Mouse (Mus musculus) forebrain, postnatal 0 days (tissue): ENCODE data around the gene Cpm. TPM values are rescaled to one million over a fixed set of nuclear protein-coding genes. Genes with fewer than 3 reads are reported as not detected.
"Not testable (repeated sequence)": the region's sequence is repeated elsewhere in the genome, so short reads cannot be mapped to it uniquely, and the experiment has no call there.

Experiments
- ATAC-seq: fragments of 200-750 bp; cut with Nextera tagmentation; 2 replicates; pipeline ENCODE4 v1.8.0; 2017; ENCODE audit warnings: mild to moderate bottlenecking, moderate library complexity
- DNase-seq: peaks from one replicate; pipeline ENCODE4 v3.0.0-alpha.2; 2015
- H3K27ac ChIP-seq: fragments of 300-500 bp; sonication (generic); 2 replicates; pipeline ENCODE4 v1.5.1; 2014; ENCODE audit warnings: low read depth, mild to moderate bottlenecking, antibody characterized with exemption, low read length, moderate library complexity, mixed read lengths
- H3K27me3 ChIP-seq: fragments of 300-500 bp; sonication (generic); 2 replicates; pipeline ENCODE4 v1.6.1; 2014; ENCODE audit warnings: mild to moderate bottlenecking, low read length, mixed read lengths; ENCODE audit not compliant: insufficient read depth
- H3K36me3 ChIP-seq: fragments of 300-500 bp; sonication (generic); 2 replicates; pipeline ENCODE4 v1.6.1; 2014; ENCODE audit warnings: mild to moderate bottlenecking, moderate library complexity; ENCODE audit not compliant: insufficient read depth
- H3K4me1 ChIP-seq: fragments of 300-500 bp; sonication (generic); 2 replicates; pipeline ENCODE4 v1.6.1; 2014; ENCODE audit warnings: antibody characterized with exemption; ENCODE audit not compliant: insufficient read depth
- H3K4me2 ChIP-seq: fragments of 300-500 bp; sonication (generic); 2 replicates; pipeline ENCODE4 v1.6.1; 2014; ENCODE audit warnings: low read depth, mild to moderate bottlenecking, moderate library complexity
- H3K4me3 ChIP-seq: fragments of 300-500 bp; sonication (generic); 2 replicates; pipeline ENCODE4 v1.5.1; 2014; ENCODE audit warnings: low read depth, low read length, mixed read lengths
- H3K9ac ChIP-seq: fragments of 300-500 bp; sonication (generic); 2 replicates; pipeline ENCODE4 v1.6.1; 2014; ENCODE audit warnings: mild to moderate bottlenecking
- H3K9me3 ChIP-seq: fragments of 300-500 bp; sonication (generic); 2 replicates; pipeline ENCODE4 v1.6.1; 2016; ENCODE audit warnings: low read length
- CTCF ChIP-seq: sonication (generic); IDR thresholded peaks from 2 replicates; pipeline ENCODE4 v1.5.1; 2016; ENCODE audit warnings: antibody characterized with exemption, control low read depth, low read depth
- WGBS: fragments of 180-500 bp; shearing (Covaris S2); extraction: QIAGEN DNeasy Blood & Tissue Kit; methylation state at CpG from one replicate; pipeline ENCODE4 v1.1.7; 2014; 5-methylcytosine and 5-hydroxymethylcytosine counted together
- polyA plus RNA-seq: library from polyadenylated mRNA; unstranded; fragments of >200 nt; fragmentation: Nextera tagmentation; extraction: Ambion mirVana; gene quantifications from 2 replicates; pipeline ENCODE4 v1.2.1, GENCODE M21; 2015
- total RNA-seq: library from RNA; depleted of rRNA; stranded (reverse); fragments of >200 nt; gene quantifications from 2 replicates; pipeline ENCODE4 v1.2.3, GENCODE M21; 2014; rRNA removed

The Cpm gene
- total and polyA plus RNA-seq, 2 experiments from 2014 or later: 3.4 to 7.5 TPM

DNA sequence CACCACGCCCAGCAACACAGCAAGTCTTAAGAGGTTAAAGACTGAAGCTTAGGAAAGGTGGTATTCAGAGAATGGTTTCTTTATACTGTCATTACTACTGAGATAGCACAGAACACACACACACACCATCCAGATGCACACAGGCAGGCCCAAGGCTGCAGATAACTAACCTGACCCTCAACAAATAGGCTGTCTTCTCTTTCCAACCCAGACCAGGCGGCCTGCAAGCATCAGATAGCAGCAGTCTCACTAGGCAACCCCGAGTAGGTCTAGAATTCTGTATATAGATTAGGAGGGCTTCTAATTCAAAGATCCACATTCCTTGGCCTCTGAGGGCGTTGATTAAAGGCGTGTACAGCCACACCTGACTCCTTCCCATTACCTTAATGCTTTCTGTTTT lies 102.9 kb downstream of the Cpm start:
- ATAC-seq (no peak), DNase-seq (no peak)
- Histone ChIP-seq H3K27ac (no peak overlapping the region), H3K36me3 (peaks cover 11% of the 10 kb centered on the region), H3K4me2 (no peak overlapping the region), H3K9me3 (no peaks in the 10 kb centered on the region), H3K4me3 (no peak overlapping the region), H3K27me3 (no peaks in the 10 kb centered on the region), H3K4me1 (no peaks in the 10 kb centered on the region), H3K9ac (no peak overlapping the region)
- no peak for TF ChIP-seq CTCF
- WGBS: 92% methylated on average over 5 of the region's 5 CpGs

GRCm38 (mm10) chr10:117732962-117733592 lies 103.8 kb downstream of the Cpm start:
- H3K4me1 ChIP-seq: no peaks in the 10 kb centered on the region
- DNase-seq (no peak), ATAC-seq (no peak)
- no peak overlapping the region for H3K4me3 ChIP-seq
- 87% methylated on average over 14 of the region's 14 CpGs for WGBS
- TF ChIP-seq CTCF: no peak
- H3K9ac ChIP-seq: no peak overlapping the region
- no peak overlapping the region for H3K27ac ChIP-seq
- H3K9me3 ChIP-seq: no peaks in the 10 kb centered on the region
- H3K27me3 ChIP-seq: no peaks in the 10 kb centered on the region
- no peak overlapping the region for H3K4me2 ChIP-seq
- peaks cover 18% of the 10 kb centered on the region for H3K36me3 ChIP-seq

GRCm38 (mm10) chr10:117733626-117734025 lies 104.3 kb downstream of the Cpm start:
- H3K4me2 ChIP-seq, H3K4me3 ChIP-seq, H3K27ac ChIP-seq, DNase-seq, H3K27me3 ChIP-seq, H3K9me3 ChIP-seq, H3K4me1 ChIP-seq, H3K9ac ChIP-seq, ATAC-seq: not testable (repeated sequence)
- peaks cover 22% of the 10 kb centered on the region for H3K36me3 ChIP-seq
- 93% methylated on average over 8 of the region's 8 CpGs for WGBS

DNA sequence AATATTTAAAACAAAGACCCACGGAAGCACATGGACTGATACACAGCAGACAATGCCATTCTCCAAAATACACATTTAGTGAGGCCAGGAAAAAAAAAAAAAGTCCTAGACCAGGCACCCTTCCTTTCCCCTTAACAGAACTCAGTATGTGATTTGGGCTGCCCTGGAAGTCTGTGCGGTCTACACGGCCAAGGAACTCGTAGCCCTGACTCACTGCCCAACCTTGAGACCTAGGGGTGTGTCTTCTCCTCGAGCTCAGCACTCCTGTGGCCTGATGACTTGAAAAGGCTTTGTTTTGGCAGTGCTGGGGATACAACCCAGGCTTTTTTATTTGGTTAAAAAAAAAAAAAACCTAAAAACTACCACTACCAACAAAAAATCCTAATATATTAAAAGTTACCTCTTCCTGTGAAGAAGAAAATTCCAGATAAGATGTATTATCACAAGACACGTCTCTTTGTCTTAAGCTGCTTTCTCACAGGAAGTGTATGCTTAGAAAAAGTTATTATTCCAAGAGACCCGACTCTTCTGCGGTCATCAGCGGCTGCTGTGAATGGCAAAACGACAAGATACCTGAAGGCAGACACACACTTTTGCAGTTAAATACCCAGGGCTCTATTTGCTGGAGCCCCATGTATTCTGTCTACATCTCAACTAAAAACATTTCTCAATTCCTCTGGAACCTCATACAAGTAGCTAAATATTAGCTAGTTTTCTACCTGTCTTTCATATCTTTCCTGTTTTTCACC lies 105.0 kb downstream of the Cpm start:
- 84% methylated on average over 9 of the region's 10 CpGs for WGBS

DNA sequence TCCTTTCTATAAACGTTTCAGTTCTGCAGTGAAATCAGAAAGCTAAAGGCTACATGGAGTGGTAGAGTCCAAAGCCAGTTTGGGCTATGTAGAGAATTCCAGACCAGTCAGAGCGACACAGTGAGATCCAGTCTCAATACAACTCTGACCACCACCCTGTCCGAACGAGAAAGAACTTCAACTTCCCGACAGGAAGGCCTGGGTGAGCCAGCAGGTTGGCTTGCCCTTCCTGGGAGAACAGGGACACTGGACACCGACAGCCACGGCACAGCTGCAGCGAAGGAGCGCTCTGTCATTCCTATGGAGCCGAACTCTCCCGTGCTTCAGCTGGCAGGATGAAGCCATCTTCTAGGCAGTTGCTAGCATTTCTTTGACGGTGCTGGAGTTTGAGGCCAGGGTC lies 106.1 kb downstream of the Cpm start:
- H3K27ac ChIP-seq, H3K4me3 ChIP-seq, H3K4me2 ChIP-seq, H3K9me3 ChIP-seq, H3K4me1 ChIP-seq, H3K27me3 ChIP-seq, ATAC-seq, H3K9ac ChIP-seq, DNase-seq: not testable (repeated sequence)
- 94% methylated on average over 11 of the region's 12 CpGs for WGBS
- H3K36me3 ChIP-seq: peaks cover 40% of the 10 kb centered on the region

More for the DNA sequence above, 105.0 kb downstream of the Cpm start:
- not testable (repeated sequence) for H3K27me3 ChIP-seq, H3K4me3 ChIP-seq, DNase-seq, ATAC-seq, H3K9ac ChIP-seq, H3K4me2 ChIP-seq, H3K4me1 ChIP-seq, H3K9me3 ChIP-seq, H3K27ac ChIP-seq
- H3K36me3 ChIP-seq: peaks cover 29% of the 10 kb centered on the region

DNA sequence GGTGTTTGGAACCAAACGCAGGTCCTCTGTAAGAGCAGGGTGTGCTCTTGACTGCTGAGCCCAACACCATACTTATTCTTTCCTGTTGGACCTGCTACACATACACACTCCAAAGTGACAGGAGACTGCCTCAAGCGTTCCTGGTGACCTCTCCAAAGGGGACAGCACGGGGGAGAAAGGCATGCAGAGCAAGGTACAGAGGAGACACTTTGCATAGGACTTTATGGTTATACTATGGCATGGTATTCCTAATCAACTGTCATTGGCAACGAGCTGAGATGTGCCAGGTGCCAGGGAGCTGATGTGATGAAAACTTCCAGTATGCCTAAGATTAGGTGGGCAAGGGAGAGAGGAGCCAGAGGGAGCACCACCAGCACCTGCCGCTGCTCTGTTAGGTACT lies 107.3 kb downstream of the Cpm start:
- Histone ChIP-seq H3K27me3 (no peaks in the 10 kb centered on the region), H3K4me1 (no peaks in the 10 kb centered on the region), H3K9me3 (no peaks in the 10 kb centered on the region), H3K27ac (no peak overlapping the region), H3K4me2 (no peak overlapping the region), H3K36me3 (peaks cover 47% of the 10 kb centered on the region), H3K9ac (no peak overlapping the region), H3K4me3 (no peak overlapping the region)
- ATAC-seq (no peak), DNase-seq (no peak)
- no peak for TF ChIP-seq CTCF
- WGBS: 95% methylated on average over 5 of the region's 5 CpGs

Other genes with a start within 250 kb of the Cpm start
- 135 and 155 TPM in 2 replicates for gene Cpsf6, start 249.5 kb upstream of the Cpm start, total RNA-seq
- 70.1 and 88.9 TPM in 2 replicates for gene Cpsf6, start 249.5 kb upstream of the Cpm start, polyA plus RNA-seq
- 51.3 and 77.3 TPM in 2 replicates for gene Mdm2, start 81.3 kb downstream of the Cpm start, total RNA-seq
- gene Mdm2, start 81.3 kb downstream of the Cpm start, polyA plus RNA-seq: 16.6 and 30.2 TPM in 2 replicates
- 22.1 and 28.3 TPM in 2 replicates for gene Slc35e3, start 116.9 kb downstream of the Cpm start, total RNA-seq
- gene Slc35e3, start 116.9 kb downstream of the Cpm start, polyA plus RNA-seq: 17.0 and 22.9 TPM in 2 replicates
- gene Nup107, start 163.2 kb downstream of the Cpm start, total RNA-seq: 28.0 and 38.8 TPM in 2 replicates
- gene Nup107, start 163.2 kb downstream of the Cpm start, polyA plus RNA-seq: 22.0 and 27.1 TPM in 2 replicates
- gene Rap1b, start 216.5 kb downstream of the Cpm start, total RNA-seq: 65.2 and 66.3 TPM in 2 replicates
- gene Rap1b, start 216.5 kb downstream of the Cpm start, polyA plus RNA-seq: 126 and 148 TPM in 2 replicates